Mouse (Mus musculus) heart, embryonic 12.5 days (tissue): ENCODE results near the gene Fibcd1. TPM values are rescaled to one million over a fixed set of nuclear protein-coding genes. Genes with fewer than 3 reads are reported as not detected.

ENCODE experiments used
- polyA plus RNA-seq: library from polyadenylated mRNA; unstranded; fragments of >200 nt; fragmentation: Nextera tagmentation; extraction: Ambion mirVana; gene quantifications from 2 replicates; pipeline ENCODE4 v1.2.1, GENCODE M21; 2016

The Fibcd1 gene
- polyA plus RNA-seq, 1 experiment from 2014 or later, result 0.08 TPM

Other genes with a start within 250 kb of the Fibcd1 start
- 0.08 TPM in 1 of 2 replicates, not detected in the other for gene Prdm12, start 206.0 kb downstream of the Fibcd1 start, polyA plus RNA-seq
- 38.2 and 38.4 TPM in 2 replicates for gene Exosc2, start 175.3 kb downstream of the Fibcd1 start, polyA plus RNA-seq
- 41.2 and 41.8 TPM in 2 replicates for gene Abl1, start 157.6 kb downstream of the Fibcd1 start, polyA plus RNA-seq
- 0.08 TPM in 1 of 2 replicates, not detected in the other for gene Qrfp, start 35.4 kb downstream of the Fibcd1 start, polyA plus RNA-seq
- 1.1 and 1.3 TPM in 2 replicates for gene Lamc3, start 41.3 kb upstream of the Fibcd1 start, polyA plus RNA-seq
- 80.5 and 81.6 TPM in 2 replicates for gene Aif1l, start 104.1 kb upstream of the Fibcd1 start, polyA plus RNA-seq
- gene Nup214, start 128.4 kb upstream of the Fibcd1 start, polyA plus RNA-seq, result 59.8 and 63.4 TPM in 2 replicates
- gene Fam78a, start 238.9 kb upstream of the Fibcd1 start, polyA plus RNA-seq, result 48.1 and 50.7 TPM in 2 replicates
- gene Plpp7, start 249.5 kb upstream of the Fibcd1 start, polyA plus RNA-seq, result 11.4 and 13.6 TPM in 2 replicates